Mouse (Mus musculus) WW6 (cell line): ENCODE measurements around the gene Las1l.
"Not testable (repeated sequence)": the region's sequence is repeated elsewhere in the genome, so short reads cannot be mapped to it uniquely, and the experiment has no call there.

Source experiments
- DNase-seq: peaks from one replicate; pipeline ENCODE4 v3.0.0-alpha.2; 2013; ENCODE audit warnings: low read depth, low spot score

The Las1l gene

DNA sequence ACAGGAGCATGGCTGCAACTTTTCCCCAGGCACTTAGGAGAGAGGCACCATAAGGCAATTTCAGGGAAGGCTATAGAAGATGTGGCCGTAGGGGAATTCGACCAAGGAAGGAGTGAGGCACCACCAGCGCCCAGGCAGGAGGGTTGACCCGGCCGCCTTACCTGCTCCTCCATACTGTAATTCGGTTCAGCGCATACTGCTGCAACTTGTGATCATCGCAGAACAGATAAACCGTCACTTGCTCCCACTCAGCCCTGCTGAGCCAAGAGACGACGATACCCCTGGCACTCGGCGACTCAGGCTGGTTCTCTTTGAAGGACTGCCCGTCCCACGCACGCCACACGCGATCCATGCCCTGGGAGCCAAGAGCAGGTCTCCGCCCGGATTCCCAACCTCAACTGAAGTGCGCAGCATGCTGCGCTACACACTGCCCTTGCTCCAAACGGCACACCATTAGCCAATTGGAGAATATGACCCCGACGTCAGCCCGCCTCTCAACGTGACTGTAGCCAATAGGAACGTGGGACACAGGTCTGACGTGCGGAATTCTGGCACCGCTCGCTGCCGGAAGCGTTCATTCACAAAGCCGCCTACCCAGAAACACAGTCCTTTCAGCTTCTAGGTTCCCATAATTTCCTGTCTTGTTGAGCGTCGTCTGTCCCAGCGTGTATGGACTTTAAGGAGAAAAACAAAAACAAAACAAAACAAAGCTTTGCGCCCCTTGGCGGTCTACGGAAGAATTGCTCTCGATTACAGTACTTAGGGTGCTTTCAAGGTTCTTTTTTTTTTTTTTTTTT is at the start of gene Las1l:
Las1l (minus strand) TSS at position 466 of the 797 bp plus-strand sequence.
- DNase-seq = peak; percentile 74

DNA sequence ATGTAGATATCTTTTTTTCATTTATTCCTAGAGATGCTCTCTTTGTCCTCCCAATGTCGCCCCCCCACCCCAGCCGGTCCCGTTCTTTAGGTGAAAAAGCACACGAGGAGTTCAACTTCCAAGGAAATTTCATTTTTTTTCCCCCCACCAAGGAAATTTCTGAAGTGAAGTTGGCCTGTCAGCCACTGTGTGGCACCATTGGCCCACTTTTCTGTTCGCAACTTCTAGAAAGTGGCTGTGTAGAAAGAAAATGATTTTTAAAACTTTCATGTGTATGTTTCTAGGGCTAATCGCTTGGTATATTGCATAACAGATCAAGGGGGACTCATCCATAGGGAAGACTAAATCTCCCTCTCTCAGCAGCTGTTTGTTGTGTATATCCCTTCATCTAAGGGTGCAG is 49.6 kb upstream of the Las1l start:
- DNase-seq = no peak

DNA sequence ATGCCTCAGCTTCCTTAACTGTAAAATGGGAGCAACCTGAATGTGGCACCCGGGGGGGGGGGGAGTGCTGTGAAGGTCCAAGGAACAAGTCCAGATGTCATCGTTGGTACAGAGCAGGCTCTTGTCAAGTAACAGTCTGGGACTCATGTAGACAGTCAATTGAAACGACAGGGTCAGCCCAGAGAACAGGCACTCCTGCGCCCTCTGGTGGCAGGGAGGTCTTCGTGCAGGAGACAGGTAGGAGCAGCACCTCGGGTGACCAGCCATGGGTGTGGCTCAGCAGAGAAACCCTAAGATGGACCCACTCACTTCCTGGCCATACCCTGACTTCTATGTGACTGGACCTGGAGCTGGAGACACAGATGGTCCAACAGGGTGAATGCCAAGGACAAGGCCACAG is 42.8 kb upstream of the Las1l start:
- peak; percentile 18 for DNase-seq

DNA sequence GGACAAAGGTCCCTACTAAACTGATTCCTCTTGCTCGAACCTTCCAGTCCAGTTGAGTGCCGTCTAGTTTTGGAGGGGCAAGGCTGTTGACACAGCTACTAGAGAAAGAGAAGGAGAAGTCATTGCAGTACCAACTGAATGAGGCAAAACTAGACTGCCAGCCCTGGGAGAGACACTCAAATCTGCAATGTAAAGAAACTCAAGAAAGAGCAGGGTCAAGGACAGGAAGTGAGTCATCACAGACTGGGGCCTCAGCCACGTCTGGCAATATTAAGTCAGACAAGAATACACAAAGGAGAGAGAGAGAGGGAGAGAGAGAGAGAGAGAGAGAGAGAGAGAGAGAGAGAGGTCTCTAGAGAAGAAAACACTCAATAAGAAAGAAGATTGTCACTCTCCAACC is 36.4 kb upstream of the Las1l start:
- no peak for DNase-seq

DNA sequence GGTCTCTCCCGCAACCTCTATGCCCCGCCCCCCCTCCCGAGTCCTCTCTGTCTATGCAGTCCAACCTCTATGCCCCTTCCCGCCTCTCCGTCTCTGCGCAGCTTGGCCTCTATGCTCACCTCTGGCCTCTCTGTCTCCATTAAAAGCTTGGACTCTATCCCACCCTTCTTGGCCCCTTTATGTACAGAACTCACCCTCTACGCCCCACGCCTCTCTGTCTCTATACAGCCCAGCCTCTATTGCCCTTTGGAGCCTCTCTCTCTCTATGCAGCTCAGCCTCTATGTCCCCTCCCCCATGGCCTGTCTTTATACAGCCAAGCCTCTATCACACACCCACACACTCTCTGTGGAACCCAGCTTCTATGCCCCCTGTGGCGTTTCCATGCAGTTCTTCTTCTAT is 13.2 kb upstream of the Las1l start:
- DNase-seq = no peak

DNA sequence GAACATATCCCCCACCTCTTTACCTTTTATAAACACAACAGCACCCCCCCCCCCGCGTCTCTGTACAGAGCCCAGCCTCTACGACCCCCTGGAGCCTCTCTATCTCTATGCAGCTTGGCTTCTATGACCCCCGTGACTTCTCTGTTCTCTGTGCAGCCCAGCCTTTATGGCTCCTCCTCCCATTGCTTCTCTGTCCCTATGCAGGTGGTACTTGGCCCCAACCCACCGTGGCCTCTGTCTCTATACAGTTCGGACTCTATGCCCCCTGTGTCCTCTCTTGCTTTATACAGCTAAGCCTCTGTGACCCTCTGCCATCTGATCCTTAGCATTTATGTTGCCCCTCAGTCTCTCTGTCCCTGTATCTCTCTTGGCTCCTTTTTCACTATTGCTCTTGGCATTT is 12.4 kb upstream of the Las1l start:
- DNase-seq = no peak

DNA sequence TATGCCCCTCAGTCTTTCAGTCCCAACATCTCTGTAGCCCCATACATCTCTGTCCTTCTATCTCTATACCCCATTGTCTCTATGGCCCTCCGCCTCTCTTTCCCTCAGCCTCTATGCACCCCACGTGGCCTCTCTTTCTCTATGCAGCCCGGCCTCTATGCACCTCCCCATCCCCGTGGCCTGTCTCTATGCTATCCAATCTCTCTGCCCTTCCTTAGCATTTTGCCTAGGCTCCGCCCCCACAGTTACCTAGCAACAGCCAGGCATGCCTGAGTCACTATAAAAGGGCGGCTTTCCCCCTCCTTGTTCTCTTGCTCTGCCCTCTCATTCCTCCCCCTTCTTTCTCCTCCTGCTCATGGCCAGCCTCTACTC is 11.8 kb upstream of the Las1l start:
- DNase-seq = peak; percentile 66

DNA sequence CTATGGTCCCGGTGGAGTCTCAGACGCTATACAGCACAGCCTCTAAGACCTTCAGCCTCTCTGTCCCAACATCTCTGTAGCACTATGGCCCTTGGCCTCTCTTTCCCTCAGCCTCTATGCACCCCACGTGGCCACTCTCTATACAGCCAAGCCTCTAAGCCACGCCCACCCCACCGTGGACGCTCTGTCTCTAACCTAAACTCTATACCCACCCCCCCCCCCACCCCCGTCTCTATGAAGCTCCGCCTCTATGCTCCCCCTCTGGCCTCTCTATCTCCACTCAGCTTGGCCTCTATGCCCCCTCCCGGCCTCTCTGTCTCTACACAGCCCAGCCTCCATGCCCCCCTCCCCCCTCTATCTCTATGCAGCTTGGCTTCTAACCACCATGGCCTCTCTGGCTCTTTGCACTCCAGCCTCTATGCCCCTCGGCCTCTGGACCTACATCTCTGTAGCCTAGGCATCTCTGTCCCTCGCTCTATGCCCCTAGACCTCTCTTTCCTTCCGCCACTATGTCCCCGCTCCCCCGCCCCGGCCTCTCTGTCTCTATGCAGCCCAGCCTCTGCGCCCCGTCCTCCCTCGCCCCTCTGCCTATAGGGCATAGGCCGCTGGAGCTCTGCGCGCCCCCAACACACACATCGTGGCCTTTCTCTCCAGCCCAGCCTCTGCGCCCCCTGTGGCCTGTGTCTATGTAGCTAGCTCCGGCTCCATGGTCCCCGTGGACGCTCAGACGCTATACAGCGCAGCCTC is 11.3 kb upstream of the Las1l start:
- peak; percentile 55 for DNase-seq

DNA sequence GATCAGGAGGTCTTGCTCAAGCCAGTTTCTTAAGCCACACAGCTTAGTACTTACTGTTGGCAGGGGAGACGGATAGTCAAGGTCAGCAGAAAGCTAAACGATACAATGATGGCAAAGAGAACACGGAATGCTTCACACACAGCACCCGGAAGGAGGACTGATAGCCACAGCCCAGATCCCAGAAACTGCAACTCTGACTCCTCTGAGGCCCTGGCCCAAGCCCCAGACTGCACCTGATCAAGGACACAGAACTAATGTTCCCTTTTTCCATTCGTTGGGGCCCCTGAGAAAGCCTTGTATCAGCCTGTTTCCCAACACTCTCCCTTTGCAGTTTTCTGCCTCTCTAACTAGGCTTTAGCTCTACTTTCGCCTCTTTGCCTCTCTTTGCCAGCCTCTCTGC is 8.3 kb upstream of the Las1l start:
- DNase-seq = no peak

DNA sequence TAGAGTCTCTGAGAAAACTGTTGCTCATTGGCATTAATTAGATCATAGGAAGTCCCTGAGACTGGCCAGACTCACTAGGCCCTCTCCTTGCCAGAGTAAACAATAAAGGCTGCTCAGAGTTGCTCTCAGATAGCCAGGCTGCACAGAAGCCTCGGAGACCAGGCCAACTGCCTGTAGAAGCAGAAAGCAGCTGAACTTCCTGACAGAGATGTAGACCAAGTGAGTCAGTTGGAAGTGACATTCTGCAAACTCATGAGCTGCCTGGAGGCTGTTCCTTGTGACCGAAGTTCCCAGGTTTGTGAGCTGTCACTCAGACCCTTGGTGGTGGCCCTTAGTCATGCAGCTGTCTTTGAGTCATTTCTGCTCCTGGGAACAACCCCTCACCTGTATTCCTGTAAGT is 6.6 kb upstream of the Las1l start:
- DNase-seq = no peak

DNA sequence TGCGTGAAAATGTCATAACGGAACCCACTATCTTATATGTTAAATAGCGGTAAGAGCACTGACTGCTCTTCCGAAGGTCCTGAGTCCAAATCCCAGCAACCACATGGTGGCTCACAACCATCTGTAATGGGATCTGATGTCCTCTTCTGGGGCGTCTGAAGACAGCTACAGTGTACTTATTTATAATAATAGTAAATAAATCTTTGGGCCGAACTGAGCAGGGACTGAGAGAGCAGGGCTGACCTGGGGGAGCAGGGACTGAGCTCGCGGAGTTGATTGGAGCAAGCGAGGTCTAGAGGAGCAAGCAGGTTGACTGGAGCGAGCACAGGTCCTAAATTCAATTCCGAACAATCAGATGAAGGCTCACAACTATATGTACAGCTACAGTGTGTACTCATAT is 699 bp upstream of the Las1l start:
- not testable (repeated sequence) for DNase-seq

DNA sequence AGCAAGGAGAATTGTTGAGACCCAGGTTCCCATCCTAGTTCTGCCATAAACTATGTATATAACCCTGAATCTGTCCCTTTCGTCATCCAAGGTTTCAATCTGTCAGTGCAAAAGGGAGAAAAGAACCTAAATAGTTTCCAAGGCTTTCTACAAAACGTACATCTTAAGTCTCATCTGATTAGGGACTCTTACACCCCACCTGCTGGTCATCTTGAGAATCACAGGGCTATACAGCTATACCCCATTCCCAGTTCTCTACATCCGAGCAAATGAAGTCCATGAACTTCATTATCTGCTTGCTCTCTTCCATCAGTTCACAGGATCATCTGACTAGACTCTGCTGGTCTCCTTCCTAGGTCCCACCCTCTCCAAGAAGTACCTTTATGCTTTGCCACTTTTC is 6.0 kb downstream of the Las1l start:
- DNase-seq = no peak

DNA sequence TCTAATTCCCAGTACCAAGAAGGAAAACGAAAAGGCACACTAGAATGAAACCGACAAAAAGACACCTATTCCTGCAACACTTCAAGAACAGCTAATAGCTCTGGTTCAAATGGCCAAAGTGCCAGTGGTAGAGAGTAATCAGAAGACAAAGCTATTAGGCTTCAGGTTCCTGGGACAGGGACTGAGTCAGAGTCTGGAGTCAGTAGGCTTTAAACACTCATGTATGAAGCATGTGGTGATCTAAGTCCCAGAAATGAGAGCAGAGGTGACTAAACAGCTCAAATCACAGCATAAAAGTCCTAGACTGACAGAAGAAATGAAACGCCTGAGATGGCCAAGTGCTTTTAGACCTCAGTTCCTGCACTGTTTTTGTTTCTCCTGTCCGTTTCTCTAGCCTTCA is 8.6 kb downstream of the Las1l start:
- DNase-seq = no peak

DNA sequence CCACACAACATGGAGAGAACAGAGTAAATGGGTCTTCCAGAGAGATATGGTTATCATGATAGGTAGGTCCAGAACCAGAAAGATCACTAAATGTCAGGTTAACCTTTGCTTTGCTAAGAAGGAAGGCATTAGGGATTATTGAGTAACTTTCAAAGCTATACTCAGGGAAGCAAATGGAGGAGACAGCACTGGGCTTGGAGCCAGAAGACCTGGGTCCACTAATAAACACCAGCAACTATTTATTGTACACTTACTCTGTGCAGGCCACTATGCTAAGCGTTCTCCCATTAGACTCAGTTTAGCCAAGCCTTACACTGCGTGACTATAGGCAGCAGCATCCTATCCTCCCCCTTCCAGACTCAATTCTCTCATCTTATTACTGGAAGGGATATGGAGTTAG is 11.3 kb downstream of the Las1l start:
- DNase-seq = no peak

DNA sequence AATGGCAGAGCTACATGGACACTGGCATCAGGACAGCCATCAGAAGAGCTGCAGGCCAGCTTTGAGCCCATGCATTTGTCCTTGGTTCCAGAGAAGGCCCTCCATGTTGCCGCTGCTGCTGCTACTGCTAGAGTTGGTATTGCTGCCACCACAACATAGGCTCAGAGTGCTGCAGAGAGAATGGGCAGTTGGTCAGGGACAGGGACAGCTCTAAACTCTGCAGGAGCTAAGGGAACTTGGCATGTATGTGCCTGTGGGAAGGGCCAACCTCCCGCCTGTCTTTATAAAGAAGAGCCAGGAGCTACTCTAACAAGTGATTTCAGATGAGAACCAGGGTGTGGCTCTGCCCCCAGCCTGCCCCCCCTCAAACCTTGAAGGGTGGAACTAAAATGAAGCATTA is 21.3 kb downstream of the Las1l start:
- no peak for DNase-seq

DNA sequence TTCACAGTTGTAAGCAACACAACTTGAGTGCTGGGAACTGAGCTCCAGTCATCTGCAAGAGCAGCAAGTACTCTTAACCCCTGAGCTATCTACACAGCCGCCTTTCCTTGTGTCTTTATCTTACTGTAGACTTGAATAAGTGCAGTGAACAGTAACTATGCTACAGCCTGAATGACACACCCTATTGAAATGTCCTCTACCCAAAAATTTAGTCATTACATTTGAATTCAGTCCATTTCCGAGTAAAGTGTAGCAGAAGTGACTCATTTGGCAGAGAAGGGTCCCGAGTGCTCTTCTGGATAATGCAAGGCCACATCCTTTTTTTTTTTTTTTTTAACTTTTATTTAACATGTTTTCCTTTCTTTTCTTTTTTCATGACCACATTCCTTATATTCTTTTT is 54.0 kb downstream of the Las1l start:
- DNase-seq = no peak
